Mouse (Mus musculus) CH12.LX (cell line): Measurements from ENCODE around the gene Defb23. TPM values are rescaled to one million over a fixed set of nuclear protein-coding genes. Genes with fewer than 3 reads are reported as not detected.
"Not testable (repeated sequence)": the region's sequence is repeated elsewhere in the genome, so short reads cannot be mapped to it uniquely, and the experiment has no call there.

Experiments
- DNase-seq: peaks from one replicate; pipeline ENCODE4 v3.0.0-alpha.2; 2013; ENCODE audit errors: extremely low read depth
- H3K27ac ChIP-seq: 2 replicates; pipeline ENCODE4 v1.5.1; 2012; ENCODE audit warnings: low read depth, mild to moderate bottlenecking, control low read depth, moderate library complexity; ENCODE audit not compliant: insufficient read depth
- H3K27me3 ChIP-seq: replicated peaks from 2 replicates; pipeline ENCODE3; 2012; ENCODE audit warnings: inconsistent platforms
- H3K36me3 ChIP-seq, 2 experiments: replicated peaks in 1 of 2; 2 replicates each; pipeline versions ENCODE3 to v1.6.1; 2012; ENCODE audit warnings: inconsistent platforms in 1 of 2, low read length in 1 of 2, mild to moderate bottlenecking in 1 of 2, mixed read lengths in 1 of 2, moderate library complexity in 1 of 2; ENCODE audit not compliant: control insufficient read depth in 1 of 2, insufficient read depth in 1 of 2
- H3K4me1 ChIP-seq, 2 experiments: 2 replicates each; pipeline ENCODE4 v1.6.1; 2012; ENCODE audit warnings: inconsistent platforms in 1 of 2, moderate library complexity in 1 of 2; ENCODE audit not compliant: insufficient read depth in 2 of 2, control insufficient read depth in 1 of 2
- H3K4me2 ChIP-seq: 2 replicates; pipeline ENCODE4 v1.6.1; 2012; ENCODE audit warnings: low read depth, mild to moderate bottlenecking, control low read depth; ENCODE audit not compliant: poor library complexity, insufficient read depth, severe bottlenecking
- H3K4me3 ChIP-seq, 3 experiments: fragments of 150-350 bp in 1 of 3; sonication (generic) in 1 of 3; replicated peaks in 1 of 3; 2 replicates each; pipeline versions ENCODE3 to v1.5.1; 2011 to 2012; ENCODE audit warnings: low read depth in 2 of 3, low read length in 2 of 3, mild to moderate bottlenecking in 2 of 3, moderate library complexity in 2 of 3, control low read depth in 1 of 3, improper control_type of control experiment in 1 of 3, inconsistent platforms in 1 of 3, mixed read lengths in 1 of 3; ENCODE audit not compliant: poor library complexity in 1 of 3
- H3K79me2 ChIP-seq: replicated peaks from 2 replicates; pipeline ENCODE4 v1.6.1; 2012; ENCODE audit warnings: mild to moderate bottlenecking, moderate library complexity; ENCODE audit not compliant: control insufficient read depth, poor library complexity, insufficient read depth, severe bottlenecking; ENCODE audit errors: extremely low read depth
- H3K9ac ChIP-seq: 2 replicates; pipeline ENCODE4 v1.6.1; 2012; ENCODE audit warnings: low read depth, mild to moderate bottlenecking, control low read depth, moderate library complexity; ENCODE audit not compliant: insufficient read depth
- H3K9me3 ChIP-seq: replicated peaks from 2 replicates; pipeline ENCODE3; 2012; ENCODE audit warnings: low read length, inconsistent platforms, mixed read lengths
- CTCF ChIP-seq, 2 experiments: IDR thresholded peaks in 1 of 2; conservative IDR thresholded peaks in 1 of 2; 2 replicates each; pipeline ENCODE4 v1.5.1; 2011 to 2012; ENCODE audit warnings: low read depth in 2 of 2, low read length in 2 of 2, improper control_type of control experiment in 1 of 2, inconsistent platforms in 1 of 2, mild to moderate bottlenecking in 1 of 2, moderate library complexity in 1 of 2
- ELF1 ChIP-seq: IDR thresholded peaks from 2 replicates; pipeline ENCODE4 v1.6.1; 2014; ENCODE audit warnings: low read depth, mild to moderate bottlenecking, inconsistent platforms, low read length, improper control_type of control experiment
- EP300 ChIP-seq: IDR thresholded peaks from 2 replicates; pipeline ENCODE4 v1.6.1; 2011; ENCODE audit warnings: low read length, improper control_type of control experiment
- JUN ChIP-seq: IDR thresholded peaks from 2 replicates; pipeline ENCODE4 v1.6.1; 2011; ENCODE audit warnings: low read depth, mild to moderate bottlenecking, low read length, improper control_type of control experiment, moderate library complexity; ENCODE audit not compliant: insufficient read depth
- JUND ChIP-seq: conservative IDR thresholded peaks from 2 replicates; pipeline ENCODE4 v1.6.1; 2011; ENCODE audit warnings: low read depth, low read length, improper control_type of control experiment
- KAT2A ChIP-seq: IDR thresholded peaks from 2 replicates; pipeline ENCODE4 v1.6.1; 2012; ENCODE audit warnings: low read length, improper control_type of control experiment, inconsistent platforms; ENCODE audit not compliant: insufficient replicate concordance
- MAX ChIP-seq: IDR thresholded peaks from 2 replicates; pipeline ENCODE4 v1.6.1; 2011; ENCODE audit warnings: low read length, improper control_type of control experiment
- MEF2A ChIP-seq: IDR thresholded peaks from 2 replicates; pipeline ENCODE4 v1.6.1; 2014; ENCODE audit warnings: low read depth, mild to moderate bottlenecking, inconsistent platforms, low read length, improper control_type of control experiment, borderline replicate concordance
- MYC ChIP-seq: IDR thresholded peaks from 2 replicates; pipeline ENCODE4 v1.6.1; 2011; ENCODE audit warnings: low read depth, mild to moderate bottlenecking, improper control_type of control experiment, low read length
- PAX5 ChIP-seq: IDR thresholded peaks from 2 replicates; pipeline ENCODE4 v1.6.1; 2012; ENCODE audit warnings: low read length, inconsistent platforms, mixed read lengths
- POLR2A ChIP-seq: IDR thresholded peaks from 2 replicates; pipeline ENCODE4 v1.6.1; 2011; ENCODE audit warnings: low read depth, mild to moderate bottlenecking, improper control_type of control experiment, low read length
- POLR2AphosphoS2 ChIP-seq: IDR thresholded peaks from 2 replicates; pipeline ENCODE4 v1.6.1; 2011; ENCODE audit warnings: low read depth, low read length, improper control_type of control experiment
- SMC3 ChIP-seq: IDR thresholded peaks from 2 replicates; pipeline ENCODE4 v1.6.1; 2011; ENCODE audit warnings: low read depth, low read length, improper control_type of control experiment
- TBP ChIP-seq: conservative IDR thresholded peaks from 2 replicates; pipeline ENCODE4 v1.6.1; 2011; ENCODE audit warnings: low read depth, low read length, improper control_type of control experiment
- USF1 ChIP-seq: IDR thresholded peaks from 2 replicates; pipeline ENCODE4 v1.6.1; 2014; ENCODE audit warnings: low read depth, mild to moderate bottlenecking, inconsistent platforms, low read length, improper control_type of control experiment
- USF2 ChIP-seq: conservative IDR thresholded peaks from 2 replicates; pipeline ENCODE4 v1.6.1; 2011; ENCODE audit warnings: low read depth, low read length, improper control_type of control experiment
- ZKSCAN1 ChIP-seq: IDR thresholded peaks from 2 replicates; pipeline ENCODE4 v1.6.1; 2012; ENCODE audit warnings: low read depth, inconsistent platforms, low read length, improper control_type of control experiment, borderline replicate concordance
- dilution Hi-C: fragments of 300-500 bp; cut with MboI; formaldehyde crosslinking; loops from 2 replicates; pipeline ENCODE4 v1.14.3; 2020; ENCODE audit warnings: low sequenced_read_pairs; ENCODE audit not compliant: extremely low pct_unique_long_range_greater_than_20kb, extremely low pct_ligation_motif_present
- in situ Hi-C: fragments of 300-500 bp; cut with MboI; formaldehyde crosslinking; loops from 3 replicates; pipeline ENCODE4 v1.14.3; 2019; ENCODE audit warnings: low sequenced_read_pairs, low pct_ligation_motif_present, low pct_unique_long_range_greater_than_20kb, mixed read lengths
- polyA plus RNA-seq: library from polyadenylated mRNA; unstranded; fragments of >175 nt; gene quantifications from 2 replicates; pipeline ENCODE4 v1.2.1, GENCODE M21; 2012; ENCODE audit warnings: low read depth; ENCODE audit not compliant: insufficient read length
- total RNA-seq, 2 experiments: library from RNA; depleted of rRNA; stranded (reverse); fragments of 300-350 nt in 1 of 2; fragments of >200 nt in 1 of 2; gene quantifications; 2 replicates each; pipeline ENCODE4 v1.2.3; 2012 to 2014

Gene Defb23
- total and polyA plus RNA-seq, 3 experiments: not detected

DNA sequence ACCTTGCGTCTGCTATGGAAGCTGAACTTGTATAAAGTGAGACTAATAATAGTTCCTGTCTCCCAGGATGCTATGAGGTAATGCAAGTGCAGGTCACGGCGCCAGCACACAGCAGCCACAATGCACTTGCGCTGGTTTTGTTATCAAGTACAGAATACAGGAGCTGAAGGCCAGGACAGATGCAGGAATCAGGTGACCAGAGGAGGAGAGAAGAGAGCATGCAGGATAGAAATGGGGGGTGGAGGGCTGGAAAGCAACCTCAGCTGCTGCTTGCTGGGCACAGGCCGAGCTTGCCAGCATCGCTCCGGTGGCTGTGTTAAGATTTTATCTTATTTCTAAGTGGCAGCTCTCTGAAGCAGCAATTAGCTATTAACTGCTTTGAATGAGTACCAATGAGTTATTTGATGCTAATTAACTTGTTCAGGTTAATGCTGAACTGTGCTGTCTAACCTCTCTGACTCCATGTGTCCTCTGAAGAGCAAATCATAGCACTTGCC, 28.0 kb downstream of the Defb23 start:
- H3K27ac ChIP-seq: no peak overlapping the region
- peaks cover 2% of the 10 kb centered on the region for H3K9me3 ChIP-seq
- H3K4me2 ChIP-seq: no peak overlapping the region
- peaks cover 2 to 3% of the 10 kb centered on the region in 2 experiments; a peak in 2 of 4 replicates for H3K4me1 ChIP-seq
- no peak for DNase-seq
- H3K9ac ChIP-seq: no peak overlapping the region
- in situ Hi-C loops: no loop called here
- dilution Hi-C loops: no loop called here
- H3K36me3 ChIP-seq: no peaks in the 10 kb centered on the region
- peaks cover 68% of the 10 kb centered on the region for H3K27me3 ChIP-seq
- H3K4me3 ChIP-seq: no peak overlapping the region
- H3K79me2 ChIP-seq: no peaks in the 10 kb centered on the region
- TF ChIP-seq POLR2AphosphoS2 (no peak), ZKSCAN1 (no peak), JUND (no peak), TBP (no peak), JUN (no peak), EP300 (no peak), POLR2A (no peak), ELF1 (no peak), MEF2A (no peak), KAT2A (no peak), MAX (no peak), PAX5 (no peak), USF2 (no peak), MYC (no peak), SMC3 (no peak), USF1 (no peak)

DNA sequence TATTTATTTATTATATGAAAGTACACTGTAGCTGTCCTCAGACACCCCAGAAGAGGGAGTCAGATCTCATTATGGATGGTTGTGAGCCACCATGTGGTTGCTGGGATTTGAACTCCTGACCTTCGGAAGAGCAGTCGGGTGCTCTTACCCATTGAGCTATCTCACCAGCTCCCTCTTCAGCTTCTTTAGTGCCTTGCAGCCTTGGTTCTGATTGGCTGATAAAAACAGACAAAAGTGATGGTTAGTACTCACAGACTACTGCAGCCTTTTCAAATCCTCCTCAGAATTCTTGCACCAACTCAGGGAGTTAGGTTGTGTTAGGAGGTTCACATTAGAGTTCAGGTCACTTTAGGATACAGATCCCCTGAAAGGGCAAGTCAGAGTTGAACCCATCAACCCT, 35.9 kb downstream of the Defb23 start:
- H3K36me3 ChIP-seq, H3K79me2 ChIP-seq, H3K27ac ChIP-seq, H3K4me2 ChIP-seq, H3K4me1 ChIP-seq, dilution Hi-C loops, H3K9me3 ChIP-seq, H3K9ac ChIP-seq, in situ Hi-C loops, DNase-seq, H3K4me3 ChIP-seq: not testable (repeated sequence)
- peaks cover 48% of the 10 kb centered on the region for H3K27me3 ChIP-seq
- peak in 1 of 2 experiments; percentile 14; a peak in 1 of 4 replicates for TF ChIP-seq CTCF (conservative IDR thresholded peaks at IDR 0.05 in 1 of 2, IDR thresholded peaks at IDR 0.05 in 1 of 2; ENCODE audit: low read depth in 2 of 2, low read length in 2 of 2)
